Mouse (Mus musculus) C2C12 (cell line): ENCODE data around the gene Cfap299. TPM values are rescaled to one million over a fixed set of nuclear protein-coding genes. Genes with fewer than 3 reads are reported as not detected.

ENCODE experiments used
- H3K27me3 ChIP-seq: one replicate; pipeline ENCODE4 v1.6.1; 2011; ENCODE audit not compliant: control insufficient read depth, insufficient read depth, insufficient read length
- H3K36me3 ChIP-seq: one replicate; pipeline ENCODE4 v1.6.1; 2011; ENCODE audit not compliant: control insufficient read depth, insufficient read depth
- H3K4me3 ChIP-seq: one replicate; pipeline ENCODE4 v1.5.1; 2011; ENCODE audit warnings: mild to moderate bottlenecking, control low read depth; ENCODE audit not compliant: poor library complexity, insufficient read depth, severe bottlenecking
- H3K79me2 ChIP-seq: one replicate; pipeline ENCODE4 v1.6.1; 2011; ENCODE audit not compliant: control insufficient read depth, insufficient read depth
- H3K79me3 ChIP-seq: one replicate; pipeline ENCODE4 v1.6.1; 2011; ENCODE audit warnings: low read depth, control low read depth
- H3ac ChIP-seq: one replicate; pipeline ENCODE3; 2011; ENCODE audit warnings: low read depth; ENCODE audit not compliant: control insufficient read depth, insufficient read length
- CEBPB ChIP-seq: IDR thresholded peaks from one replicate; pipeline ENCODE4 v1.6.1; 2011; ENCODE audit warnings: low read depth, mild to moderate bottlenecking, control low read depth, moderate library complexity
- CTCF ChIP-seq: IDR thresholded peaks from one replicate; pipeline ENCODE4 v1.5.1; 2011; ENCODE audit not compliant: control insufficient read depth, insufficient read depth, insufficient read length
- FOSL1 ChIP-seq: IDR thresholded peaks from one replicate; pipeline ENCODE4 v1.8.0; 2011; ENCODE audit warnings: mild to moderate bottlenecking, low read length; ENCODE audit not compliant: poor library complexity, insufficient read depth, severe bottlenecking
- MAX ChIP-seq: IDR thresholded peaks from one replicate; pipeline ENCODE4 v1.6.1; 2011; ENCODE audit warnings: mild to moderate bottlenecking, control low read depth
- MYOD1 ChIP-seq: IDR thresholded peaks from one replicate; pipeline ENCODE4 v1.6.1; 2011; ENCODE audit warnings: low read depth; ENCODE audit not compliant: control insufficient read depth, insufficient read length
- MYOG ChIP-seq: IDR thresholded peaks from one replicate; pipeline ENCODE4 v1.6.1; 2011; ENCODE audit not compliant: control insufficient read depth, insufficient read length; ENCODE audit errors: extremely low read depth
- USF1 ChIP-seq: IDR thresholded peaks from one replicate; pipeline ENCODE4 v1.6.1; 2011; ENCODE audit warnings: low read depth, mild to moderate bottlenecking, control low read depth, moderate library complexity
- polyA plus RNA-seq: library from polyadenylated mRNA; unstranded; fragments of >200 nt; fragmentation: generic; extraction: Trizol; gene quantifications from one replicate; pipeline ENCODE4 v1.2.1, GENCODE M21; 2012; ENCODE audit warnings: missing spikeins

Cfap299 gene
- polyA plus RNA-seq, 1 experiment = 0.09 TPM

- H3K27me3 ChIP-seq = peaks cover 8% of the 10 kb centered on the region
- TF ChIP-seq CEBPB (no peak), MYOD1 (no peak), USF1 (no peak), MAX (no peak), CTCF (no peak), MYOG (no peak), FOSL1 (no peak)
- no peaks in the 10 kb centered on the region for H3K36me3 ChIP-seq
- H3K79me2 ChIP-seq = no peaks in the 10 kb centered on the region
- H3K79me3 ChIP-seq = no peaks in the 10 kb centered on the region
- H3ac ChIP-seq = no peak overlapping the region
- H3K4me3 ChIP-seq = no peak overlapping the region
Observed at GRCm38 (mm10) chr5:98761858-98762652, 433.0 kb downstream of the Cfap299 start.

- Histone ChIP-seq H3K4me3 (no peak overlapping the region), H3K79me2 (no peaks in the 10 kb centered on the region), H3K79me3 (no peaks in the 10 kb centered on the region), H3K36me3 (no peaks in the 10 kb centered on the region), H3K27me3 (no peaks in the 10 kb centered on the region), H3ac (no peak overlapping the region)
- TF ChIP-seq USF1 (no peak), MYOD1 (no peak)
Observed at GRCm38 (mm10) chr5:98778588-98778987, 449.5 kb downstream of the Cfap299 start.

GRCm38 (mm10) chr5:98782066-98782465 lies 453.0 kb downstream of the Cfap299 start:
- peaks cover 5% of the 10 kb centered on the region for H3K27me3 ChIP-seq
- H3K79me2 ChIP-seq = no peaks in the 10 kb centered on the region
- no peak overlapping the region for H3ac ChIP-seq
- TF ChIP-seq CEBPB (no peak), MAX (no peak), MYOD1 (no peak), MYOG (no peak), CTCF (no peak), FOSL1 (no peak), USF1 (no peak)
- H3K4me3 ChIP-seq = no peak overlapping the region
- no peaks in the 10 kb centered on the region for H3K36me3 ChIP-seq
- no peaks in the 10 kb centered on the region for H3K79me3 ChIP-seq

- peaks cover 16% of the 10 kb centered on the region for H3K27me3 ChIP-seq
- no peak overlapping the region for H3ac ChIP-seq
- no peaks in the 10 kb centered on the region for H3K79me3 ChIP-seq
- TF ChIP-seq FOSL1 (no peak), CTCF (no peak), CEBPB (no peak), MYOD1 (no peak), MAX (no peak), MYOG (no peak), USF1 (no peak)
- H3K4me3 ChIP-seq = no peak overlapping the region
- no peaks in the 10 kb centered on the region for H3K79me2 ChIP-seq
- H3K36me3 ChIP-seq = no peaks in the 10 kb centered on the region
Observed at GRCm38 (mm10) chr5:98787735-98788134, 458.6 kb downstream of the Cfap299 start.

- H3K4me3 ChIP-seq = no peak overlapping the region
- peaks cover 23% of the 10 kb centered on the region for H3K27me3 ChIP-seq
- H3K79me2 ChIP-seq = no peaks in the 10 kb centered on the region
- TF ChIP-seq MYOD1 (no peak), CEBPB (no peak), MAX (no peak), FOSL1 (no peak), USF1 (no peak), MYOG (no peak), CTCF (no peak)
- H3K36me3 ChIP-seq = no peaks in the 10 kb centered on the region
- H3ac ChIP-seq = no peak overlapping the region
- no peaks in the 10 kb centered on the region for H3K79me3 ChIP-seq
Observed at GRCm38 (mm10) chr5:98788568-98788967, 459.5 kb downstream of the Cfap299 start.
